Mouse (Mus musculus) adrenal gland, adult 18-20 months (tissue): ENCODE data around the gene Plscr5. TPM values are rescaled to one million over a fixed set of nuclear protein-coding genes. Genes with fewer than 3 reads are reported as not detected.
A peak's percentile ranks its signal among the peaks of the same experiment; 100 is the strongest.

Experiments used
- DNase-seq, 2 experiments: peaks; one replicate each; pipeline ENCODE4 v3.0.0; 2021 to 2022; ENCODE audit warnings: low spot score in 2 of 2
- total RNA-seq, 2 experiments: library from RNA; stranded (reverse); gene quantifications; 1 replicate in 1 of 2; 2 replicates in 1 of 2; pipeline ENCODE4 v1.2.3; 2021

The Plscr5 gene
- total RNA-seq, 2 experiments from 2014 or later, result not detected

DNA sequence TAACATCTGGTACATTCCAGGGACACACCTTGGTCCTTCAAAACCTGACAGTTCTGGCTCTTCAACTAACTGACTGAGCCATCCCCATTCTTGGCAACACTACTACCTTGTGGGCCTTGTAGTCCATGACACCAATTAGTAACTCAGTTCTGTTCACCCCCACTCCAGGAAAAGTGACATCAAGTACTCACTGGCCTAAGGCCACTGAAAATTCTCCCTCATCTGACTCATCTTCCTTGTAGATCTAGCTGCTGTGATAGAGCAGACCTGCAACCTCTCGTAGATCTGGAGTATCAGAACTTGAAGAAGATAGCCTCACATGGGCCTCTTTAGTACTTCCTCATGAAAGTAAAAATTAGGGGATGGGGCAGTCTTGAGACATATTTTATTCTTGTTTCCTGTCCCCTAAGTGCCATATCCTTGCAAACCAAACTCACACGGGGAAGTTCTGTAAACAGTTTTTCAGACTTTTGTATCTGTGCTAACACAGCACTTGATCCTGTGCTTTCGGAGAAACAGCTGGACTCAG, 33.5 kb downstream of the Plscr5 start:
- no peak for DNase-seq

DNA sequence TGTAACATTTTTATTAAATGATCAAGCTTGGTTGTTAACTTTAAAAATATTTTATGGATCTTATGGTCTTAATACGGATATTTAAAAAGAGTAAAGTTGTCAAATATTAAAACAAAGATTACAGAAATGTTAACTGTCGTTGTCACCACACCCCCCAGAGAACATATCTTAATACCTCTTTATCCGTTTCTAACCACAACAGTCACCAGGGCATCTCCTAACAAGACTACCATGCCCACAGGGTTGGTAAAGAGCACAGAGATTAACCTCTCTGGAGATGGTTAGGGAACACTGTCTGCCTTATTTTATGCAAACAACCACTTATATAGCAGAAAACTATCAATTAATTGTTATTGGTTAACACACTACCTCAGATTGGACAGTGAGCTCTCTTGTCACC, 34.1 kb downstream of the Plscr5 start:
- DNase-seq, result no peak

GRCm38 (mm10) chr9:92228867-92229832, 36.4 kb downstream of the Plscr5 start:
- no peak for DNase-seq

- no peak for DNase-seq
Observed at GRCm38 (mm10) chr9:92229833-92230205, 37.1 kb downstream of the Plscr5 start.

DNA sequence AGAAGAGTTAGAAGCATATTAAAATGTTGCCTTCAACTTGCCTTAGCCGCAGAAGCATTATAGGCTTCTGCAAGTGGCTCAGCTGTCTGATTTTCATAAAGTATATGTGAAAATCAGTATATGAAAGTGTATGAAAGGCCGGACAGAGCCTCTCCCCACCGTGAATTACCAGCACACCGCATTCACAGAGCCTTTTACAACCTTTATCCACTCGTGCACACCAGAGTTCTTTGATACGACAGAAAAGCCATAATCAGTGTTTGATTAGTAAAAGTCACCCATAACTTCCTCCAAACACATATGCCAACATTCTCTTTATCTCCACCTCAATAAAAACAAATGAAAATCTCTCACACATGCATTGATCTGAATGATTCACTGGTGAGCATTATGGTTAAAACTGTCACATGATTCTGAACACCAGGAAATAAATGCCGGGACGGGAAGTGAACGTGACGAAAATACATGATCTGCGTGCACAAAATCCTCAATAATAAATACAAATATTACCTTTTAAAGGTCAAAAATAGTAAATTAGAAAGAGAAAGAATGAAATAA, 42.2 kb downstream of the Plscr5 start:
- DNase-seq, result no peak

GRCm38 (mm10) chr9:92248773-92249446, 56.2 kb downstream of the Plscr5 start:
- DNase-seq, result no peak

- DNase-seq, result no peak
Observed at GRCm38 (mm10) chr9:92249447-92249852, 56.7 kb downstream of the Plscr5 start, which contains the start of gene Plscr1. Gene Plscr1 (plus strand): TSS chr9:92249750.

DNA sequence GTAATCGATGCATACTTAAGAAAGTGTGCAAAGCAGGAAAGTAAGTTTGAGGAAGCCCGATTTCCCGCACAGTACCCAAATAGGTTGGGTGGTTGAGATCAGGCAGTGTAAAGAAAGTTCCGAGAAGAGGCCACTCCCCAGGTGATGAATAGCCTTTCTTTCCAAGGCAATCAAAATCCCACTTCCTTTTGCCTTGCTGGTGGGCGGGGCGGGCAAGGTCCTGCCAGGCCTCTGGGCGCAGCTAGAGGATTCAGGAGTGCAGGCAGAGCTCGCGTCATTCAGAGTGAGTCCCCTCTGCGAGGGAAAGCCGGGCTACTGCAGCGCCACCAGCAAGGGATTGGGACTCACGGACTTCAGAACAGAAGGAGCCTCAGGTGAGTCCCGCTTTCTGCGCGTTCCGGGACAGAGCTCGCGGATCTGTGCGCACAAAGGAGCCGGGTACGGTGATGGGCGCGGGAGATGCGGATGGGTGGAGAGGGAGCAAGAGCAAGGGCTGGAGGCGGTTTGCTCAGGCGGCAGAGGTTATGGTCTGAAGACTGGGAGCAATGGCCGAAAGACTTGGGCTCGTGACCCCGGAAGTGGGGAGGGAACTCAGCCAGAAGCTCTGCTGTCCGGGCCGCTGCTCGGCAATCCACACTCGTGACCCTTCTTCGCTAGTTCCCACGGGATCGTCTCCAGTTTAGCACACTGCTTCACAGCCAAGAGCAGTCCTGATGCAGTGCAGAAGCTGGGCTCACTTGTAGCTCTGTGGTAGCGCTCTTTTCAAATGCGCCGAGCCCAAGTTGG, 57.4 kb downstream of the Plscr5 start:
- peak; percentile 67 to 68 for DNase-seq

DNA sequence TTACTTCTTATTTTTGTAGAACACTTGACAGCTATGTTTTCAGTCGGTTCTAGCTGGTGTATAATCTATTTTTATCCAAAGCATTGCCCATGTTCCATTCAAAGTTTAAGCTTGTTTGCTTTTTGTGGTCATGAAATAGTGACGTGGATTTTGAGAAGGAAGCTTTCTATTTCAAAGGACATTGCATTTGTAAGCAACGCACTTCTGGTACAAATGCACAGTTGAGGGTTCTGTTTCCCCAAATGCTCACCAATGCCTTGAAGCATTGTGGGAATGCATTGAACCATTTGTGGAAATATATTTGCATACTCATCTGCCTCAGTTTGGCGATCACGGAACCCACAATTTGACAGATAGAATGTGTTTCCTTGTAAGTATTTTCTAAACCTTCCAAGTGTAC, 60.0 kb downstream of the Plscr5 start:
- no peak for DNase-seq

DNA sequence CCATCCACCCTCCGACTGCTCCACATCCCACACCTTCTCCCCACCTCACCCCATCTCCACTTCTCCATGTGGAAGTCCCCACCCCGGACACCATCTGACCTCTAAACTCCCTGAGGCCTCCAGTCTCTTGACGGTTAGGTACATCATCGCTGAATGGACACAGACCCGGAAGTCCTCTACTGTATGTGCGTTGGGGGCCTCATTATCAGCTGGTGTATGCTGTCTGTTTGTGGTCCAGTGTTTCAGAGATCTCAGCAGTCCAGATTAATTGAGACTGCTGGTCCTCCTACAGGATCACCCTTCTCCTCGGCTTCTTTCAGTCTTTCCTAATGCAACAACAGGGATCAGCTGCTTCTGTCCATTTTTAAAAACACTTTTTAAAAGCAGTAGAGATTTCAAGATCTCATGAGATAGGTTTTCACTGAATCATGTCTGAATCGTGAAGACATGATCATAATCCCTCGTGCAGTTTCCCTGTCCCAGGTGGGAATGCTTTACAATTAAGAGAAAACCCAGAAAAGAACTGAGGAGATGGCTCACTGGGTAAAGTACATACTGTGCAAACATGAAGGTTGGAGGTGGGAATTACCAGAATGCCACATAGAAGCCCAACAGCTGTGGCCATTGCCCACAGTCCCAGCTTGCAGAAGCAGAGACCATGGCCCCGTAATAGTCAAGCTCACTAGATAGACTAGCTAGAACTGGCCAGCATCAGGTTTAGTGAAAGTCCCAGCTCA, 61.0 kb downstream of the Plscr5 start:
- no peak for DNase-seq

Other genes starting within 250 kb of the Plscr5 start
- 10 to 100 TPM in 1 of 2 experiments, 1 to 10 TPM in 1; 7.2 to 11.5 TPM for gene Plscr1, start 56.8 kb downstream of the Plscr5 start, total RNA-seq
- gene Plscr2, start 82.7 kb downstream of the Plscr5 start, total RNA-seq, result 10 to 100 TPM; 15.5 to 18.1 TPM
- not detected for gene 1700057G04Rik, start 116.4 kb downstream of the Plscr5 start, total RNA-seq